Mouse (Mus musculus): ENCODE results near the gene Flnc. TPM values are rescaled to one million over a fixed set of nuclear protein-coding genes. Genes with fewer than 3 reads are reported as not detected.

Gene Flnc
- polyA plus RNA-seq, 1 experiment from 2014 or later = 5.1 TPM

- peaks cover 49% of the 10 kb centered on the region for H3K4me1 ChIP-seq (replicated peaks)
- 6% methylated on average over 27 of the region's 27 CpGs for WGBS
- H3K4me2 ChIP-seq = peak overlapping the region; percentile 81
- no peaks in the 10 kb centered on the region for H3K36me3 ChIP-seq
- H3K9ac ChIP-seq = peak overlapping the region; percentile 49; the same call in 1 of the 2 replicates
- peaks cover 37% of the 10 kb centered on the region for H3K27me3 ChIP-seq
- peak overlapping the region; percentile 79 for H3K27ac ChIP-seq (replicated peaks)
- no peak; the same call in 1 of the 2 replicates for ATAC-seq (ENCODE audit: low FRiP score, low read depth)
- H3K4me3 ChIP-seq = peak overlapping the region; percentile 44
- H3K9me3 ChIP-seq = no peaks in the 10 kb centered on the region
These were observed 1.0 kb downstream of the Flnc start for GRCm38 (mm10) chr6:29433804-29434795.

- Histone ChIP-seq H3K27ac (replicated peaks) (peak overlapping the region; percentile 79), H3K9me3 (no peaks in the 10 kb centered on the region), H3K9ac (no peak overlapping the region), H3K36me3 (no peaks in the 10 kb centered on the region), H3K4me3 (peak overlapping the region; percentile 44), H3K4me1 (replicated peaks) (peaks cover 49% of the 10 kb centered on the region), H3K4me2 (peak overlapping the region; percentile 81), H3K27me3 (peaks cover 37% of the 10 kb centered on the region)
- ATAC-seq (ENCODE audit: low FRiP score, low read depth) = peak; percentile 46
- WGBS = 4% methylated on average over 13 of the region's 13 CpGs
These were observed 2.0 kb downstream of the Flnc start for GRCm38 (mm10) chr6:29434911-29435691.

- peak overlapping the region; percentile 79 for H3K27ac ChIP-seq (replicated peaks)
- H3K4me3 ChIP-seq = peak overlapping the region; percentile 44; the same call in 1 of the 2 replicates
- WGBS = 3% methylated on average over 6 of the region's 6 CpGs
- H3K27me3 ChIP-seq = peaks cover 37% of the 10 kb centered on the region
- peak; percentile 55 for ATAC-seq (ENCODE audit: low FRiP score, low read depth)
- H3K36me3 ChIP-seq = no peaks in the 10 kb centered on the region
- no peak overlapping the region for H3K9ac ChIP-seq
- no peaks in the 10 kb centered on the region for H3K9me3 ChIP-seq
- H3K4me1 ChIP-seq (replicated peaks) = peaks cover 49% of the 10 kb centered on the region
- peak overlapping the region; percentile 81 for H3K4me2 ChIP-seq
These were observed 2.9 kb downstream of the Flnc start for GRCm38 (mm10) chr6:29435940-29436451.

- Histone ChIP-seq H3K27ac (replicated peaks) (peak overlapping the region; percentile 79), H3K4me2 (peak overlapping the region; percentile 81), H3K9me3 (no peaks in the 10 kb centered on the region), H3K27me3 (peaks cover 34% of the 10 kb centered on the region), H3K9ac (no peak overlapping the region), H3K4me1 (replicated peaks) (peaks cover 45% of the 10 kb centered on the region), H3K4me3 (no peak overlapping the region), H3K36me3 (no peaks in the 10 kb centered on the region)
- 5% methylated on average over 11 of the region's 11 CpGs for WGBS
- ATAC-seq (ENCODE audit: low FRiP score, low read depth) = peak; percentile 55
These were observed 3.4 kb downstream of the Flnc start for GRCm38 (mm10) chr6:29436461-29436934.

- Histone ChIP-seq H3K27ac (replicated peaks) (no peak overlapping the region), H3K27me3 (peaks cover 11% of the 10 kb centered on the region), H3K4me3 (no peak overlapping the region), H3K9ac (no peak overlapping the region), H3K4me2 (no peak overlapping the region), H3K4me1 (replicated peaks) (peaks cover 24% of the 10 kb centered on the region), H3K9me3 (no peaks in the 10 kb centered on the region), H3K36me3 (no peaks in the 10 kb centered on the region)
- no peak for ATAC-seq (ENCODE audit: low FRiP score, low read depth)
- 71% methylated on average over 4 of the region's 4 CpGs for WGBS
These were observed 6.2 kb downstream of the Flnc start for GRCm38 (mm10) chr6:29439251-29439650.

GRCm38 (mm10) chr6:29439789-29440188, 6.7 kb downstream of the Flnc start:
- Histone ChIP-seq H3K27ac (replicated peaks) (no peak overlapping the region), H3K9ac (no peak overlapping the region), H3K9me3 (no peaks in the 10 kb centered on the region), H3K4me3 (no peak overlapping the region), H3K4me2 (no peak overlapping the region), H3K4me1 (replicated peaks) (peaks cover 19% of the 10 kb centered on the region), H3K27me3 (peaks cover 6% of the 10 kb centered on the region; the same call in 1 of the 2 replicates), H3K36me3 (no peaks in the 10 kb centered on the region)
- WGBS = 86% methylated on average over 6 of the region's 6 CpGs
- ATAC-seq (ENCODE audit: low FRiP score, low read depth) = no peak

GRCm38 (mm10) chr6:29444773-29445172, 11.7 kb downstream of the Flnc start:
- no peak overlapping the region for H3K27ac ChIP-seq (replicated peaks)
- no peaks in the 10 kb centered on the region for H3K36me3 ChIP-seq
- H3K9ac ChIP-seq = no peak overlapping the region
- H3K9me3 ChIP-seq = no peaks in the 10 kb centered on the region
- H3K4me1 ChIP-seq (replicated peaks) = no peaks in the 10 kb centered on the region
- WGBS = 73% methylated on average over 11 of the region's 11 CpGs
- no peak for ATAC-seq (ENCODE audit: low FRiP score, low read depth)
- H3K27me3 ChIP-seq = no peaks in the 10 kb centered on the region
- H3K4me3 ChIP-seq = no peak overlapping the region
- no peak overlapping the region for H3K4me2 ChIP-seq

- no peak for ATAC-seq (ENCODE audit: low FRiP score, low read depth)
These were observed 12.3 kb downstream of the Flnc start for GRCm38 (mm10) chr6:29445354-29445753.

GRCm38 (mm10) chr6:29449858-29450257, 16.8 kb downstream of the Flnc start:
- Histone ChIP-seq H3K4me1 (replicated peaks) (no peaks in the 10 kb centered on the region), H3K9me3 (no peaks in the 10 kb centered on the region), H3K9ac (no peak overlapping the region), H3K36me3 (no peaks in the 10 kb centered on the region), H3K4me2 (no peak overlapping the region), H3K27me3 (no peaks in the 10 kb centered on the region), H3K4me3 (no peak overlapping the region), H3K27ac (replicated peaks) (no peak overlapping the region)
- 30% methylated on average over 4 of the region's 4 CpGs for WGBS
- no peak for ATAC-seq (ENCODE audit: low FRiP score, low read depth)

More at GRCm38 (mm10) chr6:29445354-29445753, 12.3 kb downstream of the Flnc start:
- no peaks in the 10 kb centered on the region for H3K36me3 ChIP-seq
- WGBS = 96% methylated on average over 7 of the region's 7 CpGs
- H3K4me2 ChIP-seq = no peak overlapping the region
- no peaks in the 10 kb centered on the region for H3K4me1 ChIP-seq (replicated peaks)
- H3K27ac ChIP-seq (replicated peaks) = no peak overlapping the region
- H3K9ac ChIP-seq = no peak overlapping the region
- no peaks in the 10 kb centered on the region for H3K27me3 ChIP-seq
- no peak overlapping the region for H3K4me3 ChIP-seq
- no peaks in the 10 kb centered on the region for H3K9me3 ChIP-seq

- no peak overlapping the region for H3K27ac ChIP-seq (replicated peaks)
- no peaks in the 10 kb centered on the region for H3K9me3 ChIP-seq
- 98% methylated on average over 6 of the region's 6 CpGs for WGBS
- no peak overlapping the region for H3K9ac ChIP-seq
- no peak for ATAC-seq (ENCODE audit: low FRiP score, low read depth)
- H3K4me3 ChIP-seq = no peak overlapping the region
- no peak overlapping the region for H3K4me2 ChIP-seq
- H3K4me1 ChIP-seq (replicated peaks) = no peaks in the 10 kb centered on the region
- no peaks in the 10 kb centered on the region for H3K27me3 ChIP-seq
- no peaks in the 10 kb centered on the region for H3K36me3 ChIP-seq
These were observed 17.6 kb downstream of the Flnc start for GRCm38 (mm10) chr6:29450667-29451066.

- Histone ChIP-seq H3K4me1 (replicated peaks) (no peaks in the 10 kb centered on the region), H3K36me3 (no peaks in the 10 kb centered on the region), H3K9me3 (no peaks in the 10 kb centered on the region), H3K9ac (no peak overlapping the region), H3K4me3 (no peak overlapping the region), H3K27ac (replicated peaks) (no peak overlapping the region), H3K4me2 (no peak overlapping the region), H3K27me3 (no peaks in the 10 kb centered on the region)
- 63% methylated on average over 7 of the region's 7 CpGs for WGBS
- ATAC-seq (ENCODE audit: low FRiP score, low read depth) = no peak
These were observed 28.4 kb downstream of the Flnc start for GRCm38 (mm10) chr6:29461502-29461901.

Measured in hindbrain, embryonic 15.5 days (tissue).